26 mouse cellular contexts compared by ENCODE assay signal in the genomic region with DNA sequence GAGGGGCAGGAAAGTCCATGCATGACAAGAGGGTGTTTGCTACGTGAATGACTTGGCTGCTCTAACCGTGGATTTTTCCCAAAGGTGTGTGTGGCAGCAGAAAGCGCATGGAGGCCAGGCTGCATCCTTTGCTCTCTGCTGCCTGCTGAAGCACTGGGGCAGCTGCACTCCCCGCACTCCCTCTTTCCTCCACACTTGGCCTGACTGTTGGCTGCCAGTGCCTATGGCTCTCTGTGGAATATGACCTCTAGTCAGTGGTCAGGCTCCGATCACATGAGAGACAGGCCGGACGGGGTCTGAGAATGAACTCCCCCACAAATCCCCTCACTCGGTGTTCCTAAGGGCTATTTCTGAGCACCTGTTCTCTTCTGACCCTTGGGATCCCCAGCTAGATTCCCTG.
A peak's percentile ranks its signal among the peaks of the same experiment; 100 is the strongest.
DNase-seq lines count a peak whose midpoint lies in the region; TF ChIP-seq lines count a peak whose summit lies in the region.
"Had no signal": no experiment of that assay in that cellular context is flagged by ENCODE, and none has a peak within 500 bp of the region (broad histone marks: within the 10 kb centered on the region; RNA-seq: fewer than 3 reads in every experiment).

No protein-coding gene starts in this region.

- WGBS in kidney, adult 2 months, result 73% methylated on average over 8 of the region's 8 CpGs

- TF ChIP-seq CTCF in gastrocnemius, adult 2 months (IDR thresholded peaks at IDR 0.05), result no peak
- TF ChIP-seq CTCF in kidney, adult 2 months (conservative IDR thresholded peaks at IDR 0.05; ENCODE audit: insufficient read depth, insufficient read length, low read depth, low read length), result no peak

- DNase-seq in gastrocnemius, adult 2 months, result no peak
- no peak for DNase-seq in gastrocnemius, postnatal 25 days
- peak; percentile 24 for DNase-seq in kidney, adult 2 months
- no peak for DNase-seq in kidney, adult 8-10 months
- peak; percentile 37 for DNase-seq in kidney, postnatal 10 days
- DNase-seq in left cerebral cortex, adult 8-10 months (ENCODE audit: low spot score in 2 of 2), result no peak
- no peak for DNase-seq in MN1 (ENCODE audit: low spot score)
- DNase-seq: adrenal gland, adult 8-10 months; cerebellum, adult 11 months; cerebellum, adult 9-11 months; embryo, embryonic 11 days; gastrocnemius, postnatal 10 days; heart, postnatal 36 days; thymus, postnatal 4 days had no signal

- no peaks in the 10 kb centered on the region for H3K4me1 ChIP-seq in kidney, adult 2 months (ENCODE audit: control insufficient read depth, insufficient read depth, low read length)
- no peaks in the 10 kb centered on the region for H3K4me1 ChIP-seq in brown adipose tissue, adult 24 weeks (ENCODE audit: control insufficient read depth, insufficient read depth, insufficient read length, low read length)
- H3K4me1 ChIP-seq: heart, embryonic 15.5 days; hindbrain, embryonic 12.5 days; liver, embryonic 12.5 days; midbrain, embryonic 12.5 days had no signal

- no peak for TF ChIP-seq POLR2A in kidney, adult 2 months (IDR thresholded peaks at IDR 0.05; ENCODE audit: low read depth, low read length)

- H3K27ac ChIP-seq in gastrocnemius, adult 2 months, result peak overlapping the region; percentile 46
- H3K27ac ChIP-seq in kidney, adult 2 months (ENCODE audit: insufficient read depth, low read depth, low read length), result no peak overlapping the region
- H3K27ac ChIP-seq in brown adipose tissue, adult 24 weeks (replicated peaks; ENCODE audit: low read depth, low read length), result 0 out of 2 replicates have a peak overlapping the region, but pooled peaks have one; percentile 1
- H3K27ac ChIP-seq: embryonic facial prominence, embryonic 13.5 days; heart, embryonic 10.5 days; heart, embryonic 15.5 days; hindbrain, embryonic 12.5 days; hindbrain, postnatal 0 days; left cerebral cortex, adult 2 months; limb, embryonic 13.5 days; liver, embryonic 12.5 days; midbrain, embryonic 12.5 days; neural tube, embryonic 13.5 days had no signal

- H3K4me3 ChIP-seq in gastrocnemius, adult 2 months, result no peak overlapping the region
- no peak overlapping the region for H3K4me3 ChIP-seq in kidney, adult 2 months (ENCODE audit: insufficient read depth, low read depth, low read length)
- no peak overlapping the region for H3K4me3 ChIP-seq in brown adipose tissue, adult 24 weeks (ENCODE audit: insufficient read depth, low read depth, low read length)
- H3K4me3 ChIP-seq: embryonic facial prominence, embryonic 13.5 days; heart, embryonic 10.5 days; heart, embryonic 15.5 days; hindbrain, embryonic 12.5 days; layer of hippocampus, adult 2 months; left cerebral cortex, adult 2 months; limb, embryonic 13.5 days; liver, embryonic 12.5 days; midbrain, embryonic 12.5 days; neural tube, embryonic 13.5 days had no signal

- H3K36me3 ChIP-seq in kidney, adult 2 months (ENCODE audit: control insufficient read depth, insufficient read depth, low read length), result no peaks in the 10 kb centered on the region
- H3K36me3 ChIP-seq: hindbrain, embryonic 12.5 days; liver, embryonic 12.5 days had no signal

- no peaks in the 10 kb centered on the region for H3K27me3 ChIP-seq in kidney, adult 2 months (replicated peaks; ENCODE audit: control insufficient read depth, insufficient read depth, low read length)
- H3K27me3 ChIP-seq: embryonic facial prominence, embryonic 13.5 days; heart, embryonic 15.5 days; hindbrain, embryonic 12.5 days; limb, embryonic 13.5 days; liver, embryonic 12.5 days; midbrain, embryonic 12.5 days; neural tube, embryonic 13.5 days had no signal

- intact Hi-C loops in gastrocnemius, adult 2 months (cut with DNase I), result loop anchor here (2.0 kb wide), 1 partner anchor 593 kb away; no protein-coding TSS in a partner anchor

Comparison
In these comparisons a context has a peak if more than half of its experiments do, and no peak if none do; other contexts are left out.
1. DNase-seq: peak in kidney, adult 2 months (single experiment) and kidney, postnatal 10 days (single experiment); none in gastrocnemius, adult 2 months (single experiment), gastrocnemius, postnatal 25 days (single experiment), kidney, adult 8-10 months (0 of 2), left cerebral cortex, adult 8-10 months (0 of 2) and MN1 (single experiment).